Mouse (Mus musculus): Measurements from ENCODE around the gene Olfr67. TPM values are rescaled to one million over a fixed set of nuclear protein-coding genes. Genes with fewer than 3 reads are reported as not detected.

The Olfr67 gene
- polyA plus RNA-seq, 1 experiment from 2014 or later, result not detected

Other genes with a start within 250 kb of the Olfr67 start
- not detected in 2 replicates for gene Olfr612, start 249.1 kb downstream of the Olfr67 start, polyA plus RNA-seq (2015; fragmentation: Nextera tagmentation; extraction: Ambion mirVana)
- not detected in 2 replicates for gene Olfr613, start 243.7 kb downstream of the Olfr67 start, polyA plus RNA-seq (2015; fragmentation: Nextera tagmentation; extraction: Ambion mirVana)
- gene Olfr615, start 235.7 kb downstream of the Olfr67 start, polyA plus RNA-seq (2015; fragmentation: Nextera tagmentation; extraction: Ambion mirVana), result not detected in 2 replicates
- gene Olfr616, start 222.7 kb downstream of the Olfr67 start, polyA plus RNA-seq (2015; fragmentation: Nextera tagmentation; extraction: Ambion mirVana), result not detected in 2 replicates
- gene Olfr617, start 218.8 kb downstream of the Olfr67 start, polyA plus RNA-seq (2015; fragmentation: Nextera tagmentation; extraction: Ambion mirVana), result not detected in 2 replicates
- gene Olfr618, start 201.7 kb downstream of the Olfr67 start, polyA plus RNA-seq (2015; fragmentation: Nextera tagmentation; extraction: Ambion mirVana), result not detected in 2 replicates
- not detected in 2 replicates for gene Olfr619, start 191.2 kb downstream of the Olfr67 start, polyA plus RNA-seq (2015; fragmentation: Nextera tagmentation; extraction: Ambion mirVana)
- gene Olfr620, start 179.3 kb downstream of the Olfr67 start, polyA plus RNA-seq (2015; fragmentation: Nextera tagmentation; extraction: Ambion mirVana), result not detected in 2 replicates
- not detected in 2 replicates for gene Olfr622, start 149.1 kb downstream of the Olfr67 start, polyA plus RNA-seq (2015; fragmentation: Nextera tagmentation; extraction: Ambion mirVana)
- gene Olfr623, start 128.1 kb downstream of the Olfr67 start, polyA plus RNA-seq (2015; fragmentation: Nextera tagmentation; extraction: Ambion mirVana), result not detected in 2 replicates
- gene Olfr624, start 120.6 kb downstream of the Olfr67 start, polyA plus RNA-seq (2015; fragmentation: Nextera tagmentation; extraction: Ambion mirVana), result 0.04 and 0.05 TPM in 2 replicates
- gene Olfr625-ps1, start 109.1 kb downstream of the Olfr67 start, polyA plus RNA-seq (2015; fragmentation: Nextera tagmentation; extraction: Ambion mirVana), result not detected in 2 replicates
- gene Olfr243, start 77.2 kb downstream of the Olfr67 start, polyA plus RNA-seq (2015; fragmentation: Nextera tagmentation; extraction: Ambion mirVana), result not detected in 2 replicates
- gene Olfr628, start 61.4 kb downstream of the Olfr67 start, polyA plus RNA-seq (2015; fragmentation: Nextera tagmentation; extraction: Ambion mirVana), result not detected in 2 replicates
- not detected in 2 replicates for gene Olfr629, start 46.9 kb downstream of the Olfr67 start, polyA plus RNA-seq (2015; fragmentation: Nextera tagmentation; extraction: Ambion mirVana)
- gene Olfr630, start 34.5 kb downstream of the Olfr67 start, polyA plus RNA-seq (2015; fragmentation: Nextera tagmentation; extraction: Ambion mirVana), result not detected in 2 replicates
- gene Olfr69, start 20.2 kb downstream of the Olfr67 start, polyA plus RNA-seq (2015; fragmentation: Nextera tagmentation; extraction: Ambion mirVana), result not detected in 2 replicates
- not detected in 2 replicates for gene Olfr68, start 12.1 kb downstream of the Olfr67 start, polyA plus RNA-seq (2015; fragmentation: Nextera tagmentation; extraction: Ambion mirVana)
- gene Hbb-bt, start 22.2 kb upstream of the Olfr67 start, polyA plus RNA-seq (2015; fragmentation: Nextera tagmentation; extraction: Ambion mirVana), result 3,025 and 3,577 TPM in 2 replicates
- gene Hbb-bs, start 36.3 kb upstream of the Olfr67 start, polyA plus RNA-seq (2015; fragmentation: Nextera tagmentation; extraction: Ambion mirVana), result 8,981 and 9,755 TPM in 2 replicates
- not detected in 2 replicates for gene Hbb-bh2, start 48.7 kb upstream of the Olfr67 start, polyA plus RNA-seq (2015; fragmentation: Nextera tagmentation; extraction: Ambion mirVana)
- 0.95 and 1.4 TPM in 2 replicates for gene Hbb-bh1, start 51.3 kb upstream of the Olfr67 start, polyA plus RNA-seq (2015; fragmentation: Nextera tagmentation; extraction: Ambion mirVana)
- 35.5 and 42.6 TPM in 2 replicates for gene Hbb-y, start 61.4 kb upstream of the Olfr67 start, polyA plus RNA-seq (2015; fragmentation: Nextera tagmentation; extraction: Ambion mirVana)
- not detected in 2 replicates for gene Olfr66, start 94.4 kb upstream of the Olfr67 start, polyA plus RNA-seq (2015; fragmentation: Nextera tagmentation; extraction: Ambion mirVana)
- not detected in 2 replicates for gene Olfr64, start 102.7 kb upstream of the Olfr67 start, polyA plus RNA-seq (2015; fragmentation: Nextera tagmentation; extraction: Ambion mirVana)
- gene Olfr65, start 111.7 kb upstream of the Olfr67 start, polyA plus RNA-seq (2015; fragmentation: Nextera tagmentation; extraction: Ambion mirVana), result not detected in 2 replicates
- gene Olfr631, start 137.0 kb upstream of the Olfr67 start, polyA plus RNA-seq (2015; fragmentation: Nextera tagmentation; extraction: Ambion mirVana), result not detected in 2 replicates
- gene Olfr632, start 142.5 kb upstream of the Olfr67 start, polyA plus RNA-seq (2015; fragmentation: Nextera tagmentation; extraction: Ambion mirVana), result not detected in 2 replicates
- not detected in 2 replicates for gene Olfr633, start 152.6 kb upstream of the Olfr67 start, polyA plus RNA-seq (2015; fragmentation: Nextera tagmentation; extraction: Ambion mirVana)
- gene Olfr635, start 179.3 kb upstream of the Olfr67 start, polyA plus RNA-seq (2015; fragmentation: Nextera tagmentation; extraction: Ambion mirVana), result 0.01 TPM in 1 of 2 replicates, not detected in the other
- gene Olfr638, start 206.9 kb upstream of the Olfr67 start, polyA plus RNA-seq (2015; fragmentation: Nextera tagmentation; extraction: Ambion mirVana), result not detected in 2 replicates
- gene Olfr639, start 225.5 kb upstream of the Olfr67 start, polyA plus RNA-seq (2015; fragmentation: Nextera tagmentation; extraction: Ambion mirVana), result not detected in 2 replicates
- gene Olfr640, start 233.8 kb upstream of the Olfr67 start, polyA plus RNA-seq (2015; fragmentation: Nextera tagmentation; extraction: Ambion mirVana), result not detected in 2 replicates
- not detected in 2 replicates for gene Olfr641, start 243.6 kb upstream of the Olfr67 start, polyA plus RNA-seq (2015; fragmentation: Nextera tagmentation; extraction: Ambion mirVana)